Mouse (Mus musculus) ovary, adult 18-20 months (tissue): ENCODE measurements around the gene Atp2a1.
"Not testable (repeated sequence)": the region's sequence is repeated elsewhere in the genome, so short reads cannot be mapped to it uniquely, and the experiment has no call there.

ENCODE experiments used
- DNase-seq: peaks from one replicate; pipeline ENCODE4 v3.0.0; 2022; ENCODE audit warnings: low spot score, mixed read lengths

The Atp2a1 gene

DNA sequence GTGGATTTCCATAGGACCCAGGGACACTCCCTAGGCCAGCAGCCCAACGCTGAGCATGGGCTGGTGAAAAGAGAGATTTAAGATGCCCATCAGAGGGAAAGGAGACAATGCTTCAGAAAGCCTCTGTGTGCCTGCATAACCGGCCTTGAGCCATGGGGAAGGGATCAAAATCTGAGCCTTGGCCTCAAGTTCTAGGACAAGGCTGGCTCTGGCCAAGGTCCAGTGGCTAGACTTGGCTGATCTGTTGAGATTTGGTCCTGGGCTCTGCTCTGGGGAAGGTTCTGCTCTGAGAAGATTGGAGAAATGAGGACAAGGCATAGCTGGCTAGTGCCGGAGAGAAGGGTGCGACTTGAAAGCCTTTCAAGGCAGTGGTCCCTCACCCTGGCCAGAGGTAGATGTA, 51.8 kb downstream of the Atp2a1 start:
- peak; percentile 59 for DNase-seq

DNA sequence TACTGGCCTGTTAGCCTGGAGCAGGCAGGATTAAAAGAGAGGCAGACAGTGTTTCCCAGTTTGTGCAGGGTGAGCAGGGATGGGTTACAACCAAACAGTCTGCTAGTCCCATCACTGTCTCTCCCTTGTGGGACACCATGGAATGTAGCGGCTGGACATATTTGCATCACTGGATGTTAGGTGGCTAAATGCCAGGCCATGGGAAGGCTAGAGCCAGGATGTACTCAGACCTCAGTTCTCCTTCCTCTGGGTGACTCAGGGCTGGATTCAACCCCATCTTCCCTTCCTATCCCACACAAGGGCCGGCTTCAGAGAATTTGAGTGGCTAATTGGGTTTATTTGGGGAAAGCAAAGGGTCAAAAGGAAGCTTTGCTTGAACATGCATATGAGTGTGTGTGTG, 54.2 kb downstream of the Atp2a1 start:
- DNase-seq, result no peak

DNA sequence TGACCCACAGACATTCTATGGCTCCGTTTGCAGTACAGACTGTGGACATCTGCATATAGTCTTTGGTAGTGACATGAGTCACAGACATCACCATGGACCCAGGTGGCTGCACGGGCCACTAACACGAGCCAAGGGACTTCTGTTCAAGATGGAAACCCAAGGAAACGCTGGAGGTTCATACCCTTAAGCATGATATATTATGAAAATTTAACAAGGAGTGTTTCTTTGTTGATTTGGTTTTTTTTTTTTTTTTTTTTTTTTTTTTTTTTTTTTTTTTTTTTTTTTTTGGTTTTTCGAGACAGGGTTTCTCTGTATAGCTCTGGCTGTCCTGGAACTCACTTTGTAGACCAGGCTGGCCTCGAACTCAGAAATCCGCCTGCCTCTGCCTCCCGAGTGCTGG, 60.4 kb downstream of the Atp2a1 start:
- not testable (repeated sequence) for DNase-seq

DNA sequence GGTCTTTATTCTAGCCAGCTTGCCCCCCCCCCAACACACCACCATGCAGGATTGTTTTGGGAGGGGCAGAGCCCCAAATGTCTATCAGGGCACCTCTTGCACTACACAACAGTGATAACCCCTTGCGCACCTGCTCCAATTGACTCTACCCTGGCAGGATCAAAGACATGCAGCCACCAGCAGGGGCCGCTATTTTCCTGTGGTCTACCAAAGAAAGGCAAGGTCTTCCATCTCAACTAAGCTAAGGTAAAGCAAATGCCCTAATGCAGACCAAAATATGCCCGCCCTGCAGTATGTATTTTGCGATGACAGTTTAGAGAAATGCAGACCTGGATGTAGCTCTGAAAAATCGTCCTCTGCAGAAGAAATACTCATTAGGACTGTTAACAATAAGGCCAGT, 63.4 kb downstream of the Atp2a1 start:
- peak; percentile 50 for DNase-seq

DNA sequence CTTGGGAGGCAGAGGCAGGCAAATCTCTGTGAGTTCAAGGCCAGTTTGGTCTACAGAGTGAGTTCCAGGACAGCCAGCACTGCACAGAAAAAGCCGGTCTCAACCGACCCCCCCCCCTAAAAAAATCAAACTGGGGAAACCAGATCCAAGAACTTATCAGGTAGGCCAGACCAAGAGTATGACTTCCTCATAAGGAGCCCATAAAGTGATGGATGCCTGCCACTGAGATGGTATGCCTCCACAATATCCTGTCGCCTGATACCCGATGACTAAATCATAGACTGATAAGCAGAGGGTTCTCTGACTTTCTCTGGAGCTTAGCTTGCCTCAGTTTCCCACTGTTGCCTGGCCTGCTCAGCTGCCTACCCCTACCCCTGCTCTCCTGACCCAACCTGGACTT, 65.1 kb downstream of the Atp2a1 start:
- DNase-seq, result no peak

DNA sequence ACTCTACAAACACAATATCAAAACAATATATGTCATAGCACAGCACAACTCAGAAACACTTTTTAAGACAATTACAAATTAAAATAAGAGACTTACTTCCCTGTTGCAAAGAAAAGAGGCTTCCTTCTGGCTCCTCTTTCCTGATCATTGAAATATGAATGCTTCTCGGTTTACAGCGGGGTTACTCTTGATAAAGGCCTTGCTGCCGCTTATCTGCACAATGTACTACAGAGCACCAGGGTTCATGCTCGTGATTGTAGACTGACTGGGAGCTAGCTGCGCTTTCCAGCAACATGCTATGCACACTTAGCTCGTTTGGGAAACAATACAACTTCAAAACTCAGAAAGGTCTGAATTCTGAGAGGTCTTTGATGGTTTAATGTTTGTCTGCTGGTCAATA, 65.7 kb downstream of the Atp2a1 start:
- DNase-seq, result no peak

DNA sequence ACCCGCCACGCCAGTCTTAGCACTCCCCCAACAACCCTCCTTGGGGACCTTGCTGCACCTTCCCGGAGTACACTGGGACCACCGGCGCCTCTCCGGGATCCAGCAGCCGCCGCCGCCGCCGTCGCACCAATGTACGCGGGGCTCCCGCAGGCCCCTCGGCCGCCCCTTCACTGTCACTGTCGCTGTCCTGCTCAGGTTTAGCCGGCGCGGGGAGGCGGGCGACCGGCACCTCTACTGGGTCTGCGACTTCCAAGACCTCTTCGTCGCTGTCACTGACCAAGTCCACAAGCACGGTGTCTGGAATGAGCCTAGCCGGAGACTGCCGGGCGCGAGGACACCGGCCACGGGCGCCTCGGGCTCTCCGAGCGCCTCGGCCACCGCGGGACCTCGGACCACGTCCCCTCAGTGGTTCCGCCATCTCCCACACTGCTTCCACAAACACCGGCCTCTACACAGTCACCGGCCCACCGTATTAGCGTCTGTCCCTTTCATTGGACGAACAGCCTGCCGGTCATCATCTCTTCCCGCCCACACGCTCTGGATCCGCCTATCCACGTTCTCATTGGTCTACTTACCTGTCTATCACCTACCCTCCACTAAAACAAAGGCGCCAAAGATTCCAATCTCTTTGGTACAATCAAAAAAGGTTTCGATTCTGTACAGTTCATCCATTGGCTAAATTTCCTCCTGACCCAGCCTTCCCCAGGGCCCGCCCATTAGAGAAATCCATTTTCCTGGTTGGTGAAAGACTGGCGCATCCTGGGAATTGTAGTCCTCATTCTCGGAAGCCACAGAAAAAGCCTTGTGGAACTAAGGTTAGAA, 66.4 kb downstream of the Atp2a1 start, which contains the start of gene Nfatc2ip:
Gene Nfatc2ip (minus strand): TSS at position 440 of the 822 bp plus-strand sequence.
- DNase-seq, result peak; percentile 89
